Mouse (Mus musculus): ENCODE data around the gene Arhgap35. TPM values are rescaled to one million over a fixed set of nuclear protein-coding genes. Genes with fewer than 3 reads are reported as not detected.
A peak's percentile ranks its signal among the peaks of the same experiment; 100 is the strongest.

The Arhgap35 gene
- polyA plus RNA-seq, 1 experiment = 13.4 TPM

DNA sequence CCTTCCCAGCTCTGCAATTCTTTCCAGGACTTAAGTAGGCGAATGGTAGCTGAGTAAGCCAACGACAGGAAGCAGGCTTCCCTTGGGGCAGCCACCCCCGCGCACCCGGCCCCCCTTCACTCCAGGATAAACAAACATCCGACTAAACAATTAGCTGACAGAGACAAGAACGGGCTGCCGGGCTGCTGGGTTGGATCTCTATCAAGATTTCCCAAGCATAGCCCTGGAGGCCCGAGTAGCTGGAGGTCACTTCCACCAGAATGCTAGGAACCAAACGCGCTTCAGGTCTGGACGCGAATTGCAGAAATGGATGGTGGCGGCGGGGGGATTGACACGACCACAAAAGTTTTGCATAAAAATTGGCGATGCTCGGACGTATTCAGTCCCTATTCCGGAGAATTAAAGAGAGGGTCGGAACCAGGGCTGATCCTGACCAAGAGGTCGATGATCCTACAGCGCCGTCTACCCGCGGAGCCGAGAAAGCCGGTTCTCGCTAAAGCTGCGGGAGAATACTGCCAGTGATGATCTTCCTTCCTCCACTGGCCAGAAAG is 3.9 kb upstream of the Arhgap35 start:
- peak; percentile 72 for DNase-seq
- Histone ChIP-seq H3K27me3 (ENCODE audit: control insufficient read depth, insufficient read depth, low read length) (peaks cover 3% of the 10 kb centered on the region; the same call in 1 of the 2 replicates), H3K4me1 (replicated peaks; ENCODE audit: control insufficient read depth, insufficient read depth, low read length) (peaks cover 14% of the 10 kb centered on the region), H3K27ac (ENCODE audit: control insufficient read depth, insufficient read depth, low read length) (no peak overlapping the region), H3K4me3 (ENCODE audit: control insufficient read depth, insufficient read depth, low read length) (peak overlapping the region; percentile 22), H3K36me3 (ENCODE audit: control insufficient read depth, insufficient read depth, low read length) (no peaks in the 10 kb centered on the region)
- TF ChIP-seq POLR2A (IDR thresholded peaks at IDR 0.05; ENCODE audit: control insufficient read depth, extremely low read depth, insufficient read depth, low read length, poor library complexity) (no peak), CTCF (IDR thresholded peaks at IDR 0.05; ENCODE audit: borderline replicate concordance, control insufficient read depth, extremely low read depth, insufficient read depth, low read length, poor library complexity) (peak; percentile 51; the same call in 1 of the 2 replicates)
- WGBS = 4% methylated on average over 30 of the region's 30 CpGs

GRCm38 (mm10) chr7:16617045-16617444 is 2.3 kb upstream of the Arhgap35 start:
- Histone ChIP-seq H3K4me1 (replicated peaks; ENCODE audit: control insufficient read depth, insufficient read depth, low read length) (peaks cover 21% of the 10 kb centered on the region), H3K27ac (ENCODE audit: control insufficient read depth, insufficient read depth, low read length) (no peak overlapping the region), H3K36me3 (ENCODE audit: control insufficient read depth, insufficient read depth, low read length) (no peaks in the 10 kb centered on the region), H3K27me3 (ENCODE audit: control insufficient read depth, insufficient read depth, low read length) (peaks cover 3% of the 10 kb centered on the region; the same call in 1 of the 2 replicates), H3K4me3 (ENCODE audit: control insufficient read depth, insufficient read depth, low read length) (no peak overlapping the region)
- WGBS = 30% methylated on average over 2 of the region's 2 CpGs
- no peak for TF ChIP-seq CTCF (IDR thresholded peaks at IDR 0.05; ENCODE audit: borderline replicate concordance, control insufficient read depth, extremely low read depth, insufficient read depth, low read length, poor library complexity)
- no peak for TF ChIP-seq POLR2A (IDR thresholded peaks at IDR 0.05; ENCODE audit: control insufficient read depth, extremely low read depth, insufficient read depth, low read length, poor library complexity)
- DNase-seq = peak; percentile 42

- no peak for TF ChIP-seq CTCF (IDR thresholded peaks at IDR 0.05; ENCODE audit: borderline replicate concordance, control insufficient read depth, extremely low read depth, insufficient read depth, low read length, poor library complexity)
- peak; percentile 77 for TF ChIP-seq POLR2A (IDR thresholded peaks at IDR 0.05; ENCODE audit: control insufficient read depth, extremely low read depth, insufficient read depth, low read length, poor library complexity)
- peak overlapping the region; percentile 87 for H3K4me3 ChIP-seq (ENCODE audit: control insufficient read depth, insufficient read depth, low read length)
- peaks cover 27% of the 10 kb centered on the region for H3K4me1 ChIP-seq (replicated peaks; ENCODE audit: control insufficient read depth, insufficient read depth, low read length)
- peaks cover 3% of the 10 kb centered on the region; the same call in 1 of the 2 replicates for H3K27me3 ChIP-seq (ENCODE audit: control insufficient read depth, insufficient read depth, low read length)
- H3K36me3 ChIP-seq (ENCODE audit: control insufficient read depth, insufficient read depth, low read length) = no peaks in the 10 kb centered on the region
- 1% methylated on average over 68 of the region's 101 CpGs for WGBS
- peak overlapping the region; percentile 86 for H3K27ac ChIP-seq (ENCODE audit: control insufficient read depth, insufficient read depth, low read length)
- DNase-seq = no peak
These were observed 464 bp downstream of the Arhgap35 start for GRCm38 (mm10) chr7:16614171-16614887.

DNA sequence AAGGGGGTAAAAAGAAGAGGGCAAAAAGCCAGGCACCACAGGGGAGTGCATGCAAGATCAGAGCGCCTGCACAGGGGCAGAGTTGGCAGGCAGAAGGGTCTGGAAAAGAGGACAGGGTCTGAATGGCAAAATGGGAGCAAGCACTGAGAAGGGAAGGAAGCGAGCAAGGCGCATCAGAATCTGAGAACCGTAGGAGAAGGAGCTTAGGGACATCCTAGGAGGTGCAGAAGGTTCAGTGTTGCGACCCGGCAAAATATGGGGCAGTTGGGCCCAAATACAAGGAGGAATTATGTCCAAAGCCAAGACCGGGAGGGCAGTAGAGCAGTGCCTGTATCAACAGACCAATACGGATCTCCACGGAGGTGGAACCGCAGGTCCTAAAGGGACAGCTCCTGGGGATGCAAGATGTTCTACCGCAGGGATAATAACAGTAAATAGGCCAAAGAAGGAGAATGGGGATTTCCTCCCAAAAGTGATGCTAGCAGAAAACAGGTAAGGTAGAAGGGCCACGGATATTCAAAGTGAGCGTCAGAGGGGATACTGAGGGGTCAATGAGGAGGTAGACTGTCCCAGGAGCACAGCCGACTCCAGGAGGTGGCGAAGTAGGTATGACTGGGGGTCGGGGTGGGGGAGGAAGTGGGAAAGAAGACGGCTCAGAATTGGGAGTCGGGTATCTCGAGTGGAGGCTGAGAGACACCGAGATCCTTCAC is 1.2 kb downstream of the Arhgap35 start:
- Histone ChIP-seq H3K27ac (ENCODE audit: control insufficient read depth, insufficient read depth, low read length) (no peak overlapping the region; the same call in 1 of the 2 replicates), H3K36me3 (ENCODE audit: control insufficient read depth, insufficient read depth, low read length) (no peaks in the 10 kb centered on the region), H3K27me3 (ENCODE audit: control insufficient read depth, insufficient read depth, low read length) (peaks cover under 1% of the 10 kb centered on the region; the same call in 1 of the 2 replicates), H3K4me3 (ENCODE audit: control insufficient read depth, insufficient read depth, low read length) (peak overlapping the region; percentile 87), H3K4me1 (replicated peaks; ENCODE audit: control insufficient read depth, insufficient read depth, low read length) (peaks cover 24% of the 10 kb centered on the region)
- TF ChIP-seq CTCF (IDR thresholded peaks at IDR 0.05; ENCODE audit: borderline replicate concordance, control insufficient read depth, extremely low read depth, insufficient read depth, low read length, poor library complexity) (no peak), POLR2A (IDR thresholded peaks at IDR 0.05; ENCODE audit: control insufficient read depth, extremely low read depth, insufficient read depth, low read length, poor library complexity) (no peak)
- DNase-seq = peak; percentile 9
- WGBS = 16% methylated on average over 20 of the region's 20 CpGs

- no peak for TF ChIP-seq CTCF (IDR thresholded peaks at IDR 0.05; ENCODE audit: borderline replicate concordance, control insufficient read depth, extremely low read depth, insufficient read depth, low read length, poor library complexity)
- no peak for TF ChIP-seq POLR2A (IDR thresholded peaks at IDR 0.05; ENCODE audit: control insufficient read depth, extremely low read depth, insufficient read depth, low read length, poor library complexity)
- DNase-seq = no peak
- Histone ChIP-seq H3K36me3 (ENCODE audit: control insufficient read depth, insufficient read depth, low read length) (no peaks in the 10 kb centered on the region), H3K27me3 (ENCODE audit: control insufficient read depth, insufficient read depth, low read length) (no peaks in the 10 kb centered on the region), H3K4me1 (replicated peaks; ENCODE audit: control insufficient read depth, insufficient read depth, low read length) (peaks cover 16% of the 10 kb centered on the region), H3K27ac (ENCODE audit: control insufficient read depth, insufficient read depth, low read length) (no peak overlapping the region), H3K4me3 (ENCODE audit: control insufficient read depth, insufficient read depth, low read length) (no peak overlapping the region)
- 91% methylated on average over 2 of the region's 2 CpGs for WGBS
These were observed 4.4 kb downstream of the Arhgap35 start for GRCm38 (mm10) chr7:16610345-16610744.

DNA sequence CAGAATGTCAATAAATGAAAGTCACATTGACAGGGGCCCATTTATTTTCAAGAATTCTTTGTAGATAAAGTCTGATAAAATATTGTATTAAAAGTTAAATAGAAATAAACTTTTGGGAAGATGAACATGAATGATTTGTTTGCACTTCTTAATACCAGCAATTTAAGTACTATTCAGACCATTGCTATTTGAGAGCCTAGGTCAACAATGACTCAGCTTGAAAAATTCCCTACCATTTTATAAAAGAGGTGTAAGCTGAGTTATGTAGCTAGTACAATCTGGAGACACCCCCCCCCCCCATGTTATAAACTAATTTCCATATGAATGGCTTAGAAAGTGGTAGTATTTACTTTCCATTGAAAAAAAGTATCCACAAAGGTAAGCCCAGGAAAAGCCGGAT is 5.8 kb downstream of the Arhgap35 start:
- Histone ChIP-seq H3K36me3 (ENCODE audit: control insufficient read depth, insufficient read depth, low read length) (no peaks in the 10 kb centered on the region), H3K4me1 (replicated peaks; ENCODE audit: control insufficient read depth, insufficient read depth, low read length) (peaks cover 15% of the 10 kb centered on the region), H3K27me3 (ENCODE audit: control insufficient read depth, insufficient read depth, low read length) (no peaks in the 10 kb centered on the region), H3K27ac (ENCODE audit: control insufficient read depth, insufficient read depth, low read length) (no peak overlapping the region), H3K4me3 (ENCODE audit: control insufficient read depth, insufficient read depth, low read length) (no peak overlapping the region)
- TF ChIP-seq POLR2A (IDR thresholded peaks at IDR 0.05; ENCODE audit: control insufficient read depth, extremely low read depth, insufficient read depth, low read length, poor library complexity) = no peak
- no peak for TF ChIP-seq CTCF (IDR thresholded peaks at IDR 0.05; ENCODE audit: borderline replicate concordance, control insufficient read depth, extremely low read depth, insufficient read depth, low read length, poor library complexity)
- no peak for DNase-seq
- WGBS = 100% methylated on average over 1 of the region's 1 CpGs

Measured in thymus, adult 2 months (tissue).